Mouse (Mus musculus) lung, adult 2 months (tissue): Measurements from ENCODE around the gene Ddost.

Experiments used
- CTCF ChIP-seq: fragments of 200-500 bp; IDR thresholded peaks from 2 replicates; pipeline ENCODE4 v1.5.1; 2011; ENCODE audit warnings: mild to moderate bottlenecking, low read length, control low read depth; ENCODE audit not compliant: insufficient read depth
- POLR2A ChIP-seq: fragments of 200-500 bp; IDR thresholded peaks from 2 replicates; pipeline ENCODE4 v1.6.1; 2011; ENCODE audit warnings: low read depth, mild to moderate bottlenecking, control low read depth, low read length, borderline replicate concordance; ENCODE audit errors: extremely low read depth

DNA sequence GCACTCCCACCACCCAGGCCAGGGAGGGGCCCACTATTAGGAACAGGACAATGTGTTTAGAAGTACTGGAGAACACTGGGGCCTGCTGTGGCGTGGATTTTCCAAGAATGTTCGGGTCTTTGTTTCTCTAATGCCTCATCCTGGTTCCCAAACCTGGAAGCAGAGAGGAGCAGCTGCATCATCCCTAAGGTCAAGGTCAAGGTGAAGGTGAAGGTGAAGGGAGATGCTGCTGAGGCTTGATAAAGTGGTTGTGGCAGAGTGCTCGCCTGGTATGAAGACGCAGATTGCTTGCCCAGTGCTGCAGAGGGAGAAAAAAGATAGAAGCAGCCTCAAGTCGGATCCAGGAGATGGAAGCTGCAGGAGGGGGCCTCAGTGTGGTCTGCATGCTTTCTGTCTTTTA, 47.3 kb downstream of the Ddost start:
- no peak for TF ChIP-seq CTCF
- TF ChIP-seq POLR2A, result no peak
